Mouse (Mus musculus) adipocyte (in vitro differentiated cells): ENCODE results near the gene Gramd1c.

Source experiments
- DNase-seq: peaks from one replicate; pipeline ENCODE4 v3.0.0-alpha.2; 2016; ENCODE audit warnings: low spot score

Gramd1c gene

GRCm38 (mm10) chr16:44018372-44018771 is 44.8 kb downstream of the Gramd1c start:
- DNase-seq, result no peak

DNA sequence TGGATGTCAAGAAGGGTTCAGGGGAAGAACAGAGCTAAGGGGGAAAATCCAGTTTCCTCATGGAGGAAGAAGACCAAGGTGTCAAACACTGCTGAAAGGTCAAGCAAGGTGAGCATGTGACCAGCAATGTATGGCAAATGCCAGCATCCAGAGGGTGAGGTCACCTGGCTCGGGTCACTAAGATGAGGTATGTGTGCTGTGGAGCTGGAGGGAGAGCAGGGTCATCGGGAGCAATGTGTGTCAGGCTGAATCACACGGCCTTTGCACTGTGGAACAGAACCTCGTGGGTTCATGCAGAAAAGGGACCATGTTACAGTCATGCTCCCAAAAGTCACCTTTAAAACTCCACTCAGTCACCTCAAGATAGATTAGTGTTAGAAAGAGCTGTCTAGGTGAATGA is 45.4 kb downstream of the Gramd1c start:
- DNase-seq, result no peak

- no peak for DNase-seq
These were observed 47.0 kb downstream of the Gramd1c start for GRCm38 (mm10) chr16:44016164-44016563.

- DNase-seq, result no peak
These were observed 47.6 kb downstream of the Gramd1c start for GRCm38 (mm10) chr16:44015416-44016158.

DNA sequence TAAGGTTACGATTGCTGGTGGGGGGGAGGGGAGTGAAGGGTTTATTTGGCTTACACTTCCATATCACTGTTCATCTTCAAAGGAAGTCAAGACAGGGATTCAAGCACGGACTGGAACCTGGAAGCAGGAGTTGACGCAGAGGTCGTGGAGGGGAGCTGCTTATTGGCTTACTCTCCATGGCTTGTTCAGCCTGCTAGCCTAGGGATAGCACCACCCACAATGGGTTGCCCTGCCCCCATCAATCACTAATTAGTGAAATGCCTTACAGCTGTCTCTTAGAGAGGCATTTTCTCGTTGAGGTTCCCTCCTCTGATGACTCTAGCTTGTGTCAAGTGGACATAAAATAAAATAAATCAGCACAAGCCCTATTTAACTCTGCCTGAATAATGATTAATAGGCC is 52.1 kb downstream of the Gramd1c start:
- no peak for DNase-seq

DNA sequence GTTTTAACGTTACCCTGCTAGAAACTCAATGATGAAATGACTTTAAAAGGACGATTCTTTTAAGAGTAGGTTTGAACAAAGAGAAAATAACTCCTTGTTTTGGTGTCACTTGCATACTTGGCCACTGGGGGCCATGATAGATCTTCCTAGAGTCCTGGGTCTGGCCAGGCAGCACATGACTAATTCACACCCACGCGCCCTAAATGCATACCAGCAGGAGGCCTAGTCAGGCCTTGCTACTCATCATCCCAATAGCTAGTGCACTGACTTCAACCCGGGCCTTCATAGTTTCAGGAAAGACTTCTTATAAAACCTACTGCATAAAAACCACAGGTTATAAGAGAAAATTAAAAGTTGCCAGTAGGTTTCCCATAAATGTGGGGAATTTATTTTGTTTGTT is 61.1 kb downstream of the Gramd1c start:
- DNase-seq, result peak; percentile 31

DNA sequence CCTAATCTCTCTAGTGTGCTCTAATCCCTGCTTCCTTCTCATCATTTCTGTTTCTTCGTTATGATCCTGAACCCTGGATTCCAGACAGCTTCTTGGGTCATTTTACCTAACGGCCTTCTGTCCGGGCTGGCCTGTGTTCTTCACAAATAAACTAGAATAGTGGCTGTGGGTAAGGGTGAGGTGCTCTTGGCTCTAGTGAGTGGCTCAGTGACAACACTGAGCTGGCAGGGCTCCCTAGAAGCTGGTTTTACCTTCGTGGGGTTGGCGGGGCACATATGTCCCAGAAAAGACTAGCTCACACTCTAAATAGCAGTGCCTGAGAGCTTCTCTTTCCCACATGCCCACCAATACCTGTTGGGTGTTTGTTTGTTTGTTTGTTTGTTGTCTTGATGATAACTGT is 63.6 kb downstream of the Gramd1c start:
- DNase-seq, result peak; percentile 9

DNA sequence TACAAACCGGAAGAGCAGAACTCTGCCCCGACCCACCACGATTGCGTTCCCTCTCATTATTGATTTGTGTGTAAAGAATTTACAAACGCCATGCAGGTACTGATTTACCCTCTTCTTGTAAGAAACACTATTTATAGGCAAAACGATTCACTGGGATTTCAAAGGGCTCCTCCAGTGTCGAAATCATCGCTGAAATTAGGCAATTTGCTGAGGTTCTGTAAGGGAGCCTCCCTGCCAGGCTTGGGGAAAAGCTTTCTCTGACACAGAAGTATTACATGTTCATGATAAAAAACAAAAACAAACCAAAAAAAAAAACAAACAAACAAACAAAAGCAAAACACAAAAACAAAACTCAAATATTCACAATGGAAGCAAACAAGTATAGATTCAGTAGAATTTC is 64.0 kb downstream of the Gramd1c start:
- DNase-seq, result peak; percentile 76

GRCm38 (mm10) chr16:43994623-43995022 is 68.5 kb downstream of the Gramd1c start:
- no peak for DNase-seq

DNA sequence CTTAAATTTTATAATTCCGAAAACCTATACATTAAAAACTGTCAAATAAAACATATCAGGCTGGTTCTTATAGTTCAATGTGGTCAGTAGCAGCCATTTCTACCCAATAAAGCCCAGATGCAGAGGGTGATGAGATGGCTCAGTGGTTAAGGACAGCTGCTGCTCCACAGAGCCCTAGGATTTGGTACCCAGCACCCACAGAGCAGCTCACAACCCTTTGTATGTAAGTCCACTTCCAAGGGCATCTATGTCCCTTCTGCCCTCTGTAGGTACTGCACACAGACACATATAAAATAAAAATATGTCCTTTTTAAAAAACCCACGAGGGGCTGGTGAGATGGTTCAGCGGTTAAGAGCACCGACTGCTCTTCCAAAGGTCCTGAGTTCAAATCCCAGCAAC is 76.8 kb downstream of the Gramd1c start:
- DNase-seq, result no peak

- DNase-seq, result no peak
These were observed 83.0 kb downstream of the Gramd1c start for GRCm38 (mm10) chr16:43980110-43980609.

DNA sequence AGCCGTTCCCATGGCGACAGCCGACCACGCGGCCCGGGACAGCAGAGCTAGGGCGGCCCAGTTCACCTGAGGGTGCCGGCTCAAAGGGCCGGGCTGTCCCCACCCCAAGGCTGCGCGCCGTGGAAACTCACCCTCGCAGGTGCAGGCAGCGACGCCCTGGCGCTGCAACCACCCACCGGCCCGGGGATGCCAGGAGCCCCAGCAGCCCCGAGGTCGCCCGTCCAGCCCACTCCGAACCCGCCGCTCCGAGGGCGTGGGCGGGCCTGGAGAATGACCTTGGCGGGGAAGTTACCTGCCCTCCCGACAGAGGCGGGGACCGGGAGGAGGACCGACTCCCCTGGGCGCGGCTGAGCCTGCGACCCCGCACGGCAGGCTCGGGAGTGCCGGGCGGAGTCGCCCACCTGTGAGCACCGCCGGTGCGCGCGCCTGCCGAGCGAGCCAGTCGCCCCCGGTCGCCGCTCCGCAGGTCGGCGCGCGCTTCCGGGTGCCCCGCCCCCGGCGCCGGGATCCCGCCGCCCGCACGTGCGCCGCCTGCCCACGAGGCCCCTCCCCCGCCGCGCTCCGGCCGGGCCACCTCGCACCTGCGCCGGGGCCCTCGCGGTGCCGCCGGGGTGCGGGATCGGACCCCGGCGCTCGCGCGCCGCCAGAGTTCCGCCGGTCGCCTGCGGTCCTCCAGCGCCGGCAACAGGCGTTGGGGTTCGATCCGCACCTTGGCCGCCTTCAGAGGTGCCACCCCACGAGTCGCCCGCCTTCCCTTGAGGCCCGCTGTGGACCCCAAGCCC is 83.6 kb downstream of the Gramd1c start, which contains the start of gene Zdhhc23:
Gene Zdhhc23, minus strand, starts transcription at position 464 of the 782 bp plus-strand sequence.
- no peak for DNase-seq

- DNase-seq, result no peak
These were observed 84.2 kb downstream of the Gramd1c start for GRCm38 (mm10) chr16:43979010-43979327.

GRCm38 (mm10) chr16:43973606-43974220 is 89.4 kb downstream of the Gramd1c start:
- DNase-seq, result no peak

DNA sequence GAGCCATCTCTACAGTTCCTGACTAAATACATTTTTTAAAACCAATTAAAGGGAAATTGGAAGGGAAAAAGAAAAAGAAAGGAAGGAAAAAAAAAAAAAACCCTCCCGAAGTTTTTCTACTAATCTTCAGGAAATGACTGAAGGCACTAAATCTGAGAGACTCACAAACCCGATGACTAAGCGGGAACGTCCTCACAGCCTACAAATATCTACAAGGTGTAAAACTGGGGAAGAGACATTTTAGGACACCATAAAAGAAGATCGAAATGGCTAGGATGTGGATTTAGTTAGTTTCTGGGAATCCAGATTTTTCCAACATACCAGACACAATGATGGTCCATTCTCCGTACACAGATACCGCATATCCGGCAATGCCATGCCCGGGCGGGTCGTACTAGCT is 90.0 kb downstream of the Gramd1c start:
- DNase-seq, result no peak

DNA sequence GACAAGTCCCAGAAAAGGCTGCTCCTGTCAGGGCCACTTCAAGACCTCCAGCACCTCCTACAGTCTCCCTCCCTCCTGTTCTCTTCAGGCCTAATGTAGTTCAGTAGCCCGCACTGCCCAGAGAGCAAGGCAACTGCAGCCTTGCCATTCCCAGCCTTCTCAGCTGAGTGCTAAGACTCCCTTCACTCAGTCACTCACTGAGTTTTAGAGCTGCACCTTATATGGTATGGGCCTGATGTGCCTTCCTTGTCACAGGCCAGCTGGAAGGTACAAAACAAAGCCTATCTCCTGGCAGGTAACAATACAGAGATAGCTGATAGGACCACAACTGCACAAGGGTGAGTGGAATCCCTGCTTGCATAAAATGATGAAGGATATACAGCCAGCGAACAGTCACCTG is 90.8 kb downstream of the Gramd1c start:
- no peak for DNase-seq

- no peak for DNase-seq
These were observed 91.4 kb downstream of the Gramd1c start for GRCm38 (mm10) chr16:43971741-43972140.

- DNase-seq, result no peak
These were observed 92.0 kb downstream of the Gramd1c start for GRCm38 (mm10) chr16:43971189-43971588.

GRCm38 (mm10) chr16:43970426-43970825 is 92.7 kb downstream of the Gramd1c start:
- no peak for DNase-seq

- DNase-seq, result peak; percentile 60
These were observed 97.3 kb downstream of the Gramd1c start for GRCm38 (mm10) chr16:43965781-43966389.

DNA sequence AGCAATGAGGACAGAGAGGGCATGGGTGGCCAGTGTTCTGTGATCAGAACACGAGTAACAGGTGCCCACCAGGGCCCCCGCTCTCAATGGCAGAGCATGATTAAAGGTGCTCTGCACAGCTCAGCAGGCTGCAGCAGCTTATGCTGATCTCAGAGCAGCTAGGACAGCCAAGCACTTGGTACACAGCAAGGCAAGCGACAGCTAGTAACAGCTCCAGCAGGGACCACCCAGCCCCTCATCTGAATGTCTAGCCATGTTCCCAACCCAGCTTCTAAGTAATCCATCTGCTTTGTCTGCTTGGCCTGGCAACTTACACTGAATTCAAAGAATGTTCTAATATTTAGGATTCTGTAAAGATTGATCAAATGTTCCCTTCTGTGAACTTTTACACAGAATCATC is 99.4 kb downstream of the Gramd1c start:
- no peak for DNase-seq

DNA sequence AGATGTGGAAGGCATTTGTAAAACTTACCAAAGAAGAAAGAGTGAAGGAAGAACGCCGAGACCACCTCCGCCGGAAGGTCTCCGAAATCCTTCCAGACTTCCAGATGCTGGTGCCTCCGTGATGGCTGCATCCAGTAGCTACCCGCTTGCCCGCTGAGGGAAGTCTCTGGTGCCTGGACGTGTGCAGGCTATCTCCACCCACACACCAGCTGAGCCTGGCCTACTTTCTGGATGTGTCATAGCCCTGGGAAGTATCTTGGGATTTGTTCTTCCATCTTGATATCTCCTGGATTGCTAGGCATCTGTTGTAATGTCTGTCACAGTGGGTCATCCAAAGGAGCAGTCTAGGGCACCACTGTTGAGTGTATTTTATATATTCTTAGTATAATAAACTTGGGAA is 99.9 kb downstream of the Gramd1c start:
- no peak for DNase-seq
